In genomic region chr9:75399069-75399468, GRCm38 (mm10) we compare ENCODE assay signal across 20 mouse cellular contexts. TPM values are rescaled to one million over a fixed set of nuclear protein-coding genes. Genes with fewer than 3 reads are reported as not detected.
DNase-seq lines count a peak whose midpoint lies in the region; ATAC-seq and TF ChIP-seq lines count a peak whose summit lies in the region.
"Had no signal": no experiment of that assay in that cellular context is flagged by ENCODE, and none has a peak within 500 bp of the region (broad histone marks: within the 10 kb centered on the region; RNA-seq: fewer than 3 reads in every experiment).

No protein-coding gene starts in this region.

- intact Hi-C loops in heart, postnatal 36 days (cut with DNase I): loop anchor here (5.0 kb wide), 1 partner anchor 33 kb away; no protein-coding TSS in a partner anchor

- H3K4me3 ChIP-seq in heart, postnatal 0 days (ENCODE audit: low read depth, low read length): no peak overlapping the region
- no peak overlapping the region for H3K4me3 ChIP-seq in midbrain, embryonic 11.5 days (ENCODE audit: low read depth, low read length)
- H3K4me3 ChIP-seq in midbrain, embryonic 14.5 days (replicated peaks; ENCODE audit: low read depth, low read length): no peak overlapping the region
- no peak overlapping the region for H3K4me3 ChIP-seq in stomach, postnatal 0 days (ENCODE audit: low read depth, low read length)
- H3K4me3 ChIP-seq: embryonic facial prominence, embryonic 12.5 days; neural tube, embryonic 15.5 days had no signal

- H3K27ac ChIP-seq in heart, postnatal 0 days (ENCODE audit: low read depth): no peak overlapping the region
- H3K27ac ChIP-seq in midbrain, embryonic 11.5 days (ENCODE audit: low read depth, low read length): no peak overlapping the region
- no peak overlapping the region for H3K27ac ChIP-seq in midbrain, embryonic 14.5 days (replicated peaks; ENCODE audit: low read depth, low read length)
- no peak overlapping the region for H3K27ac ChIP-seq in stomach, postnatal 0 days (replicated peaks)
- H3K27ac ChIP-seq: embryonic facial prominence, embryonic 12.5 days; neural tube, embryonic 15.5 days had no signal

- no peaks in the 10 kb centered on the region for H3K27me3 ChIP-seq in heart, postnatal 0 days (ENCODE audit: control insufficient read depth, insufficient read depth, low read length)
- H3K27me3 ChIP-seq in midbrain, embryonic 11.5 days (ENCODE audit: control insufficient read depth, insufficient read depth, low read length): no peaks in the 10 kb centered on the region
- no peaks in the 10 kb centered on the region for H3K27me3 ChIP-seq in midbrain, embryonic 14.5 days (ENCODE audit: control insufficient read depth, insufficient read depth, low read length)
- no peaks in the 10 kb centered on the region for H3K27me3 ChIP-seq in stomach, postnatal 0 days (ENCODE audit: control insufficient read depth, insufficient read depth, low read length)
- H3K27me3 ChIP-seq: embryonic facial prominence, embryonic 12.5 days; neural tube, embryonic 15.5 days had no signal

- TF ChIP-seq CTCF in heart, postnatal 0 days (IDR thresholded peaks at IDR 0.05; ENCODE audit: low read depth): peak; percentile 24; the same call in 1 of the 2 replicates
- TF ChIP-seq CTCF in stomach, postnatal 0 days (IDR thresholded peaks at IDR 0.05; ENCODE audit: low read depth): peak; percentile 43

- DNase-seq in heart, postnatal 0 days (ENCODE audit: low spot score): no peak
- DNase-seq in heart, postnatal 36 days: no peak
- peak; percentile 76 for DNase-seq in midbrain, embryonic 11.5 days (ENCODE audit: low spot score, missing footprints)
- no peak for DNase-seq in midbrain, embryonic 14.5 days
- peak; percentile 47 for DNase-seq in ZHBTc4 (ENCODE audit: low read depth, low spot score)
- DNase-seq in stomach, postnatal 0 days (ENCODE audit: low spot score): no peak
- DNase-seq in frontal cortex, postnatal 36 days (ENCODE audit: low spot score in 2 of 2): no peak
- DNase-seq: cerebellum, adult 18-20 months; heart, adult 11 months; kidney, adult 18-20 months; kidney, postnatal 4 days; left cerebral cortex, postnatal 4 days; retina, postnatal 1 day had no signal

- no peak for TF ChIP-seq EP300 in heart, postnatal 0 days (IDR thresholded peaks at IDR 0.05; ENCODE audit: low read depth)
- TF ChIP-seq EP300 in stomach, postnatal 0 days (optimal IDR thresholded peaks at IDR 0.05): no peak

- no peak overlapping the region for H3K4me2 ChIP-seq in heart, postnatal 0 days (ENCODE audit: low read depth, low read length)
- no peak overlapping the region for H3K4me2 ChIP-seq in midbrain, embryonic 11.5 days
- H3K4me2 ChIP-seq in midbrain, embryonic 14.5 days (ENCODE audit: low read length): no peak overlapping the region
- no peak overlapping the region for H3K4me2 ChIP-seq in stomach, postnatal 0 days (replicated peaks; ENCODE audit: low read depth)
- H3K4me2 ChIP-seq: embryonic facial prominence, embryonic 12.5 days; neural tube, embryonic 15.5 days had no signal

- ATAC-seq in heart, postnatal 0 days (ENCODE audit: insufficient read depth, low read depth): no peak
- ATAC-seq in midbrain, embryonic 11.5 days (ENCODE audit: low FRiP score): no peak
- no peak for ATAC-seq in midbrain, embryonic 14.5 days (ENCODE audit: low FRiP score, low TSS enrichment)
- ATAC-seq in stomach, postnatal 0 days (ENCODE audit: low FRiP score, low TSS enrichment): no peak

- H3K9ac ChIP-seq in heart, postnatal 0 days (replicated peaks; ENCODE audit: low read depth, low read length): no peak overlapping the region
- no peak overlapping the region for H3K9ac ChIP-seq in midbrain, embryonic 11.5 days (ENCODE audit: low read length)
- H3K9ac ChIP-seq in midbrain, embryonic 14.5 days (replicated peaks; ENCODE audit: low read length): no peak overlapping the region
- H3K9ac ChIP-seq in stomach, postnatal 0 days (ENCODE audit: low read length): no peak overlapping the region
- H3K9ac ChIP-seq: embryonic facial prominence, embryonic 12.5 days; neural tube, embryonic 15.5 days had no signal

- peaks cover 30% of the 10 kb centered on the region for H3K4me1 ChIP-seq in heart, postnatal 0 days (ENCODE audit: control insufficient read depth, insufficient read depth)
- no peaks in the 10 kb centered on the region for H3K4me1 ChIP-seq in midbrain, embryonic 11.5 days (ENCODE audit: control insufficient read depth, insufficient read depth, low read length)
- 0 out of 2 replicates have a peak, but pooled peaks cover 5% of the 10 kb centered on the region for H3K4me1 ChIP-seq in midbrain, embryonic 14.5 days (ENCODE audit: control insufficient read depth, insufficient read depth, low read length)
- H3K4me1 ChIP-seq in stomach, postnatal 0 days (replicated peaks; ENCODE audit: control insufficient read depth, insufficient read depth): no peaks in the 10 kb centered on the region; the same call in 1 of the 2 replicates

- H3K36me3 ChIP-seq in heart, postnatal 0 days (replicated peaks; ENCODE audit: control insufficient read depth, insufficient read depth, low read length): peaks cover 44% of the 10 kb centered on the region
- peaks cover 14% of the 10 kb centered on the region for H3K36me3 ChIP-seq in midbrain, embryonic 11.5 days (ENCODE audit: control insufficient read depth, insufficient read depth, low read length)
- peaks cover 35% of the 10 kb centered on the region for H3K36me3 ChIP-seq in midbrain, embryonic 14.5 days (ENCODE audit: control insufficient read depth, insufficient read depth, low read length)
- peaks cover 12% of the 10 kb centered on the region for H3K36me3 ChIP-seq in stomach, postnatal 0 days (ENCODE audit: control insufficient read depth, insufficient read depth, low read length)

- 94% methylated on average over 4 of the region's 4 CpGs for WGBS in heart, postnatal 0 days
- WGBS in midbrain, embryonic 11.5 days: 92% methylated on average over 4 of the region's 4 CpGs
- WGBS in midbrain, embryonic 14.5 days: 93% methylated on average over 4 of the region's 4 CpGs
- WGBS in stomach, postnatal 0 days: 84% methylated on average over 4 of the region's 4 CpGs

- no peaks in the 10 kb centered on the region for H3K9me3 ChIP-seq in heart, postnatal 0 days (replicated peaks; ENCODE audit: control insufficient read depth, low read length)
- no peaks in the 10 kb centered on the region for H3K9me3 ChIP-seq in midbrain, embryonic 11.5 days (ENCODE audit: control insufficient read depth, low read length)
- no peaks in the 10 kb centered on the region for H3K9me3 ChIP-seq in midbrain, embryonic 14.5 days (ENCODE audit: control insufficient read depth, low read length)
- no peaks in the 10 kb centered on the region for H3K9me3 ChIP-seq in stomach, postnatal 0 days (ENCODE audit: control insufficient read depth, low read length)
- H3K9me3 ChIP-seq: embryonic facial prominence, embryonic 12.5 days; neural tube, embryonic 15.5 days had no signal

RNA-seq across cellular contexts. Expression of gene Mapk6, which starts 10.7 kb away (rescaled TPM):
- total RNA-seq in heart, postnatal 0 days (2014; rRNA removed; ENCODE audit: low replicate concordance): 36.2 and 51.0 TPM in 2 replicates
- 30.1 and 33.6 TPM in 2 replicates for polyA plus RNA-seq in heart, postnatal 0 days (2015; fragmentation: Nextera tagmentation; extraction: Ambion mirVana)
- total RNA-seq in heart, postnatal 36 days (2021): 10 to 100 TPM; 24.8 to 29.1 TPM
- 193 and 199 TPM in 2 replicates for polyA plus RNA-seq in midbrain, embryonic 11.5 days (2014; fragmentation: Nextera tagmentation; extraction: Ambion mirVana)
- polyA plus RNA-seq in midbrain, embryonic 14.5 days (2014; fragmentation: Nextera tagmentation; extraction: Ambion mirVana): 155 and 208 TPM in 2 replicates
- 28.9 and 29.0 TPM in 2 replicates for polyA plus RNA-seq in stomach, postnatal 0 days (2015; fragmentation: Nextera tagmentation; extraction: Ambion mirVana)

RNA-seq across cellular contexts. Expression of gene Leo1, which starts 42.3 kb away (rescaled TPM):
- total RNA-seq in heart, postnatal 0 days (2014; rRNA removed; ENCODE audit: low replicate concordance): 5.7 and 11.4 TPM in 2 replicates
- 19.6 and 20.0 TPM in 2 replicates for polyA plus RNA-seq in heart, postnatal 0 days (2015; fragmentation: Nextera tagmentation; extraction: Ambion mirVana)
- total RNA-seq in heart, postnatal 36 days (2021): 10 to 100 TPM; 11.3 to 15.0 TPM
- 45.2 and 49.9 TPM in 2 replicates for polyA plus RNA-seq in midbrain, embryonic 11.5 days (2014; fragmentation: Nextera tagmentation; extraction: Ambion mirVana)
- polyA plus RNA-seq in midbrain, embryonic 14.5 days (2014; fragmentation: Nextera tagmentation; extraction: Ambion mirVana): 39.8 and 41.5 TPM in 2 replicates
- polyA plus RNA-seq in stomach, postnatal 0 days (2015; fragmentation: Nextera tagmentation; extraction: Ambion mirVana): 16.1 and 17.8 TPM in 2 replicates

RNA-seq across cellular contexts. Expression of gene Bcl2l10, which starts 51.5 kb away (rescaled TPM):
- total RNA-seq in heart, postnatal 0 days (2014; rRNA removed; ENCODE audit: low replicate concordance): not detected in 2 replicates
- not detected in 2 replicates for polyA plus RNA-seq in heart, postnatal 0 days (2015; fragmentation: Nextera tagmentation; extraction: Ambion mirVana)
- total RNA-seq in heart, postnatal 36 days (2021): not detected
- not detected in 2 replicates for polyA plus RNA-seq in midbrain, embryonic 11.5 days (2014; fragmentation: Nextera tagmentation; extraction: Ambion mirVana)
- polyA plus RNA-seq in midbrain, embryonic 14.5 days (2014; fragmentation: Nextera tagmentation; extraction: Ambion mirVana): not detected in 2 replicates
- not detected in 2 replicates for polyA plus RNA-seq in stomach, postnatal 0 days (2015; fragmentation: Nextera tagmentation; extraction: Ambion mirVana)
- total RNA-seq: common myeloid progenitor, adult 5-6 weeks had no signal
- polyA plus RNA-seq: embryonic facial prominence, embryonic 12.5 days; heart, embryonic 14.5 days; hindbrain, embryonic 11.5 days; liver, embryonic 16.5 days; neural tube, embryonic 15.5 days; stomach, embryonic 14.5 days had no signal

Comparison
In these comparisons a context has a peak if more than half of its experiments do, and no peak if none do; other contexts are left out.
1. DNase-seq: peak in midbrain, embryonic 11.5 days (single experiment) and ZHBTc4 (single experiment); none in heart, postnatal 0 days (single experiment), heart, postnatal 36 days (0 of 2), midbrain, embryonic 14.5 days (single experiment), stomach, postnatal 0 days (single experiment) and frontal cortex, postnatal 36 days (0 of 2).